Mouse (Mus musculus) intestine, postnatal 0 days (tissue): Measurements from ENCODE around the gene Aaas. TPM values are rescaled to one million over a fixed set of nuclear protein-coding genes. Genes with fewer than 3 reads are reported as not detected.

Experiments
- ATAC-seq: fragments of 200-750 bp; cut with Nextera tagmentation; 2 replicates; pipeline ENCODE4 v1.8.0; 2017; ENCODE audit warnings: mild to moderate bottlenecking, moderate TSS enrichment, moderate library complexity
- H3K27ac ChIP-seq: fragments of 300-500 bp; sonication (generic); 2 replicates; pipeline ENCODE4 v1.5.1; 2014; ENCODE audit warnings: mild to moderate bottlenecking, low read depth, low read length, moderate library complexity
- H3K27me3 ChIP-seq: fragments of 300-500 bp; sonication (generic); replicated peaks from 2 replicates; pipeline ENCODE4 v1.6.1; 2014; ENCODE audit warnings: low read length, mixed read lengths; ENCODE audit not compliant: control insufficient read depth, insufficient read depth
- H3K36me3 ChIP-seq: fragments of 300-500 bp; sonication (generic); 2 replicates; pipeline ENCODE4 v1.6.1; 2014; ENCODE audit warnings: mild to moderate bottlenecking, moderate library complexity; ENCODE audit not compliant: control insufficient read depth, insufficient read depth
- H3K4me1 ChIP-seq: fragments of 300-500 bp; sonication (generic); replicated peaks from 2 replicates; pipeline ENCODE4 v1.6.1; 2014; ENCODE audit warnings: antibody characterized with exemption, low read length, mixed read lengths; ENCODE audit not compliant: control insufficient read depth, insufficient read depth
- H3K4me2 ChIP-seq: fragments of 300-500 bp; sonication (generic); replicated peaks from 2 replicates; pipeline ENCODE4 v1.6.1; 2014; ENCODE audit warnings: low read depth, mild to moderate bottlenecking, moderate library complexity
- H3K4me3 ChIP-seq: fragments of 300-500 bp; sonication (generic); 2 replicates; pipeline ENCODE4 v1.5.1; 2014; ENCODE audit warnings: low read depth, low read length
- H3K9ac ChIP-seq: fragments of 300-500 bp; sonication (generic); 2 replicates; pipeline ENCODE4 v1.6.1; 2014; ENCODE audit warnings: mild to moderate bottlenecking, low read depth, low read length
- H3K9me3 ChIP-seq: fragments of 300-500 bp; sonication (generic); 2 replicates; pipeline ENCODE4 v1.6.1; 2016; ENCODE audit warnings: mixed run types; ENCODE audit not compliant: control insufficient read depth
- CTCF ChIP-seq: sonication (generic); IDR thresholded peaks from 2 replicates; pipeline ENCODE4 v1.5.1; 2016; ENCODE audit warnings: low read depth, mild to moderate bottlenecking, control low read depth, antibody characterized with exemption, moderate library complexity
- WGBS: fragments of 180-500 bp; shearing (Covaris S2); extraction: QIAGEN DNeasy Blood & Tissue Kit; methylation state at CpG from one replicate; pipeline ENCODE4 v1.1.7; 2014; 5-methylcytosine and 5-hydroxymethylcytosine counted together
- polyA plus RNA-seq: library from polyadenylated mRNA; unstranded; fragments of >200 nt; fragmentation: Nextera tagmentation; extraction: Ambion mirVana; gene quantifications from 2 replicates; pipeline ENCODE4 v1.2.1, GENCODE M21; 2015

Aaas gene
- polyA plus RNA-seq, 1 experiment from 2014 or later = 16.8 TPM

DNA sequence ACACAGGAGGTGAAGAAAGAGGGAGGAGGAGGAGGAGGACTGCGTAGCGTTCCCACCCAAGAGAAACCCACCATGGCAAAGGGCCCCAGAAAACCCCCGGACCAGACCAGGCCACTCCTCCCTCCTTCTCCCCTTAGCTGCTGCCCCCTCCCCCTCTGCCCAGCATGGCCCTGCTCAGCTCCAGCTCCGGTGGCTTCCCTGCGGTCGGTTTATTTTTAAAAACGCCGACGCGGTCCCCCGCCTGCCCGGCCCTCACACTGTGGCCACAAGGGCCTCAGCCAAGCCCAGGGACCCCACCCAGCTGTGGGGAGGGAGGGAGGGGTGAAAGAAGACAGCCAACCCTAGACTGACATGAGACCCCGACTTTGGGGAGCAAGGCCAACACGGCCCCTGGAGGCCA lies 12.1 kb upstream of the Aaas start:
- Histone ChIP-seq H3K9ac (no peak overlapping the region), H3K9me3 (no peaks in the 10 kb centered on the region), H3K27ac (no peak overlapping the region), H3K36me3 (no peaks in the 10 kb centered on the region), H3K4me1 (no peaks in the 10 kb centered on the region), H3K4me3 (no peak overlapping the region), H3K27me3 (peaks cover 34% of the 10 kb centered on the region), H3K4me2 (peak overlapping the region; percentile 43)
- no peak for TF ChIP-seq CTCF
- WGBS = 23% methylated on average over 14 of the region's 14 CpGs
- no peak for ATAC-seq

DNA sequence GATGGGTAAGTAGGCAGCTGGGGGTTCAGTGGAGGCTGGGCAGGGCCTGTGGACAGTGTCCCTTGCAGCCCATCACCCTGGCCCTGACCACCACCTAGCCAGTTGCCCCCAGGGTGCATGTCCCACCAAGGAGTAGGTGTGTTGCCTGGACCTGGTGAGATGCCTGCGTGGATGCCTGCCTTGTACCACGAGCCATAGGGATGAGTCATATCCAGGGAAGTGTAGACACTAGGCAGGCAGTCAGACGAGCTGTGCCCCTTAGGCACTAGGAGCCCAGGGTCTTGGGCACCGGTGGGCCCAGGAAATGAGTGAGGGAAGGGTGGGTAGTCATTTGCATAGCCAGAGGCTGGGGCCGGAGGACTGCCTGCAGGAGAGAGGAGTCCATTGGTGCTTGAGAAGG lies 8.3 kb upstream of the Aaas start:
- Histone ChIP-seq H3K4me2 (no peak overlapping the region), H3K4me3 (no peak overlapping the region), H3K36me3 (no peaks in the 10 kb centered on the region), H3K9ac (no peak overlapping the region), H3K4me1 (no peaks in the 10 kb centered on the region), H3K9me3 (no peaks in the 10 kb centered on the region), H3K27me3 (peaks cover 55% of the 10 kb centered on the region), H3K27ac (no peak overlapping the region)
- no peak for TF ChIP-seq CTCF
- 32% methylated on average over 5 of the region's 5 CpGs for WGBS
- no peak for ATAC-seq

DNA sequence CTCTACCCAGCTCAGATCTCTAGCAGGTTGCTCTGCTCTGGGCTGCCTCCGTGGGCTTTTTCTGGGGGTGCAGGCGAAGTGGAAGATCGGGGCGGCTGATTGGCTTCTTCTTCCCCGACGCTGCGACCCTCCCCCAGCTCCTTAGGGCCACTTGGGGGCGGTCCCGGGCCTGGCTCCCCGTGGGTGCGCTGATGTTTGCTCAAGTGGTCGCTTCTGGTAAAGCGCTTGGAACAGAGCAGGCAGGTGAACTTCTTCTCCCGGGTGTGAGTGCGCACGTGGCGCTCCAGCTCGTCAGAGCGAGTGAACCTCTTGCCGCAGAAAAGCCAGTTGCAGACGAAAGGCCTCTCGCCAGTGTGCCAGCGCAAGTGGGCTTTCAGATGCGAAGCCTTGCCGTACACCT lies 7.6 kb upstream of the Aaas start:
- H3K9ac ChIP-seq = no peak overlapping the region
- no peaks in the 10 kb centered on the region for H3K9me3 ChIP-seq
- H3K36me3 ChIP-seq = no peaks in the 10 kb centered on the region
- peaks cover 55% of the 10 kb centered on the region for H3K27me3 ChIP-seq
- H3K4me2 ChIP-seq = 0 out of 2 replicates have a peak overlapping the region, but pooled peaks have one; percentile 32
- H3K27ac ChIP-seq = no peak overlapping the region
- ATAC-seq = no peak
- 5% methylated on average over 25 of the region's 25 CpGs for WGBS
- no peak for TF ChIP-seq CTCF
- no peaks in the 10 kb centered on the region for H3K4me1 ChIP-seq
- no peak overlapping the region for H3K4me3 ChIP-seq

DNA sequence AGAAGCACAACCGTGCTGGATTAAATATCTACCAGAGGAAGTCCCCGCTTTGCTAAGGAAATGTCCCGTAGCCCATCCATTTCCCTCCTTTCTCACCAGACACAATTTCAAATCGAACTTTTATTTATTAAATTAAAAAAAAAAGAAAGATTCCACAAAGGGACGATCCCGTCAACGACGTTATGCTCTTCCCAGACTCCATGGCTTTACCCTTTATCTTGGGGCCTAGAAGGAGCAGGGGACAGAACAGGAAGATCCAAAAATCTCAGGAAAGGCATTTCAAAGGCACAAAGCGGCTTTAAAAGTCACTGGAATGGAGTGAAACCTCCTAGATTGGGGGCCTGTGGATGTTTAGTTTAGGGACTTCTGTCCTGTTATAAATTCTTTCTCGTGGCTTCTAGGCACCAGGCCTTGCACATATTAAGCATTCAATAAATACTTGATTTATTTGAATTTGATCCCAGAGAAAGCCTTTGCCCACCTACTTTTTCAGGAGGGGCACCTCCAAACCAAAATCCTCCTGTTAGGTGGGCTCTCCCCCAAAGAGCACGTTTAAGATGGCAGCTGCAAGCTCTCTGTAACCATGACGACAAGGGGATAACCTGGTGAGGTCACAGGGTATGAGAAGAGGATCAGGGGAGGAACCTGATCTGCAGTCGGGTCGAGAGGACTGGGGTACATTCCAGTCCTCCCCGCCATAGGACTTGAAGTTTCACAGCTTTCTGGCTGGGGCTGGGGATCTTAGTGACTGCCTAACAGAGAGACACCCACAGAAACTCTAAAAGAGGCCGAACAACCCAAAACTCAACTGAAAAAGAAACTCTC lies 6.1 kb upstream of the Aaas start:
- Histone ChIP-seq H3K27ac (no peak overlapping the region), H3K4me2 (no peak overlapping the region), H3K36me3 (no peaks in the 10 kb centered on the region), H3K4me1 (no peaks in the 10 kb centered on the region), H3K9ac (no peak overlapping the region), H3K4me3 (no peak overlapping the region), H3K27me3 (peaks cover 52% of the 10 kb centered on the region), H3K9me3 (no peaks in the 10 kb centered on the region)
- TF ChIP-seq CTCF = no peak
- no peak for ATAC-seq
- WGBS = 67% methylated on average over 16 of the region's 16 CpGs

DNA sequence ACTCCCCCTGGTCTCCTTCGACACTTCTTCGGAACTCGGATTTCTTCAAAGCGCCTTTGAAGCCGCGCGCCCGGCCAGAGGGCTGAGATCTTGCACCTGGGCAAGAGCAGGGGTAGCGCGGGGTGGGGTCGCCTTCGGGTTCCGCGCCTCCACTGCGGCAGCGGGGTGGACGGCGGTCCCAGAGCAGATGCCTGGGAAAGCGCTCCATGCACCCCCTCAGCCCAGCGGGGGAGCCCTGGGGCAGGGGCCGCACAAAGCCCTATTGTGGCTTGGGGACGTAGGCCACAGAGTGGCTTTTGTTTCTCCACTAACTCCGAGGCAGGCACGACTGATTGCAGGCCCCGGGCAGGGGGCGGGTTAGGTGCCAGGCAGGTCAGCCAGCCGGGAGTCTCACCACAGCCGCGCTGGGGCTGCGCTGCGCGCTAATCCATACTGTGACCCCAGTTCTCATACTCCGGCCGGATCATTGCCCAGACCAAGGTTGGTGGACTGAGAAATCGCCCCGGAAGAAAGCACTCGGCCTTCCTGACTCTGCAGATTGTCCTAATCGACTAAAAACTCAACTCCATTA lies 5.4 kb upstream of the Aaas start:
- Histone ChIP-seq H3K4me2 (peak overlapping the region; percentile 86), H3K27me3 (peaks cover 52% of the 10 kb centered on the region), H3K36me3 (no peaks in the 10 kb centered on the region), H3K9me3 (no peaks in the 10 kb centered on the region), H3K9ac (0 out of 2 replicates have a peak overlapping the region, but pooled peaks have one; percentile 48), H3K27ac (no peak overlapping the region), H3K4me3 (peak overlapping the region; percentile 46), H3K4me1 (no peaks in the 10 kb centered on the region)
- no peak for ATAC-seq
- no peak for TF ChIP-seq CTCF
- 8% methylated on average over 38 of the region's 38 CpGs for WGBS

DNA sequence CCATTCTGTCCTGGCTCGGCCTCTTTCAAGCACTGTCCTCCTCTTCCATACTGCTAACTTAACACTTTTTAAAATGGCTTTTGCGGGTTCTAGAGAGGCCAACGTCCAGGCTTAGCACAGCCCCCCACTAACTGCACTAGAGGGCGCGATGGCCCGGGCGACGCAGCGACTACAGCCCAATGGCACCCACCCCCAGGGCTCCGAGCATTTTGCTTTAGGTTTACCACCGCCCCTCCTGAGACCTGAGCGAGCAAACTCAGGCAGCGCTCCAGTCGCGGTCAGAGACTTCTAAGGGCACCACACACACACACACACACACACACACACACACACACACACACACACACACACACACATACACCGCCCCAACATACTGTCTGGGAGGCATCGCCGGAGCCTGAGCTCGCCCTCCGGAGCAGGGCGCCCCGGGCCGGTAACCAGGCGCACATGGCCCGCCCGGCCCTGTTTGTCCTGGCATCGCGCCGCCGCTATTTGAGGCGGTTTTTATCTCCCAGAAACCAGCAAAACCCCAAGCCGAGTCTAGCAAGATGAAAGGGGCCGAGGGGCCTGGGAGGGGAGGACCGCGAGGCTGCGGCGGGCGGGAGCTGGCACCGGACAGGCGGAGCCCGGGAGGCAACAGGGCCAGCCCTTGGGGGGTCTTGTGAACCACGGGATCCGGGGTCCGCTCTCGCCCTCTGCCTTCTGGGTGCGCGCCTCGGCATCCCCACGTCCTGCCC lies 4.7 kb upstream of the Aaas start:
- Histone ChIP-seq H3K9ac (0 out of 2 replicates have a peak overlapping the region, but pooled peaks have one; percentile 48), H3K4me3 (peak overlapping the region; percentile 46), H3K9me3 (no peaks in the 10 kb centered on the region), H3K4me2 (peak overlapping the region; percentile 86), H3K36me3 (no peaks in the 10 kb centered on the region), H3K4me1 (no peaks in the 10 kb centered on the region), H3K27ac (no peak overlapping the region), H3K27me3 (peaks cover 50% of the 10 kb centered on the region)
- no peak for ATAC-seq
- peak; percentile 58 for TF ChIP-seq CTCF
- 1% methylated on average over 41 of the region's 49 CpGs for WGBS
